ENCODE assay signal across 9 mouse cellular contexts in genomic region chr1:89576985-89577384, GRCm38 (mm10).
DNase-seq lines count a peak whose midpoint lies in the region; ATAC-seq and TF ChIP-seq lines count a peak whose summit lies in the region.
"Had no signal": no experiment of that assay in that cellular context is flagged by ENCODE, and none has a peak within 500 bp of the region (broad histone marks: within the 10 kb centered on the region; RNA-seq: fewer than 3 reads in every experiment).

No protein-coding gene starts in this region.

- TF ChIP-seq CTCF in left cerebral cortex, adult 2 months (IDR thresholded peaks at IDR 0.05) = no peak

- intact Hi-C loops in left cerebral cortex, adult 2 months (cut with DNase I) = no loop called here

- H3K4me3 ChIP-seq in hindbrain, embryonic 12.5 days = peak overlapping the region; percentile 21; the same call in 1 of the 2 replicates
- peak overlapping the region; percentile 11; the same call in 1 of the 2 replicates for H3K4me3 ChIP-seq in left cerebral cortex, adult 2 months
- H3K4me3 ChIP-seq in midbrain, embryonic 14.5 days (replicated peaks; ENCODE audit: low read depth, low read length) = peak overlapping the region; percentile 19
- H3K4me3 ChIP-seq: liver, embryonic 13.5 days had no signal

- peaks cover 55% of the 10 kb centered on the region for H3K4me1 ChIP-seq in hindbrain, embryonic 12.5 days
- H3K4me1 ChIP-seq in midbrain, embryonic 14.5 days (ENCODE audit: control insufficient read depth, insufficient read depth, low read length) = peaks cover 57% of the 10 kb centered on the region

- peak; percentile 55 for ATAC-seq in hindbrain, embryonic 12.5 days (ENCODE audit: low FRiP score)
- ATAC-seq in midbrain, embryonic 14.5 days (ENCODE audit: low FRiP score, low TSS enrichment) = peak; percentile 55

- H3K4me2 ChIP-seq in hindbrain, embryonic 12.5 days (replicated peaks) = peak overlapping the region; percentile 56
- peak overlapping the region; percentile 50 for H3K4me2 ChIP-seq in midbrain, embryonic 14.5 days (ENCODE audit: low read length)
- H3K4me2 ChIP-seq: liver, embryonic 13.5 days had no signal

- peak; percentile 55 to 80 for DNase-seq in adrenal gland, adult (ENCODE audit: inconsistent age in 2 of 2, low spot score in 1 of 2)
- DNase-seq in adrenal gland, adult 18-20 months (ENCODE audit: low spot score in 2 of 2) = no peak
- peak; percentile 80 for DNase-seq in cerebellum, adult 9-11 months
- DNase-seq in frontal cortex, adult 2 months (ENCODE audit: extremely low spot score in 1 of 2, low spot score in 1 of 2) = peak; percentile 38 to 87
- peak; percentile 45 to 60 for DNase-seq in left cerebral cortex, adult 2 months (ENCODE audit: extremely low spot score in 1 of 2, low spot score in 2 of 2)
- peak; percentile 93 for DNase-seq in midbrain, embryonic 14.5 days
- DNase-seq in testis, postnatal 10 days (ENCODE audit: low spot score) = peak; percentile 55
- DNase-seq: liver, embryonic 13.5 days had no signal

- peak overlapping the region; percentile 66 for H3K9ac ChIP-seq in hindbrain, embryonic 12.5 days
- peak overlapping the region; percentile 45 for H3K9ac ChIP-seq in midbrain, embryonic 14.5 days (replicated peaks; ENCODE audit: low read length)
- H3K9ac ChIP-seq: liver, embryonic 13.5 days had no signal

- 10% methylated on average over 4 of the region's 4 CpGs for WGBS in hindbrain, embryonic 12.5 days
- 5% methylated on average over 4 of the region's 4 CpGs for WGBS in midbrain, embryonic 14.5 days

- peaks cover under 1% of the 10 kb centered on the region; the same call in 1 of the 2 replicates for H3K27me3 ChIP-seq in hindbrain, embryonic 12.5 days
- no peaks in the 10 kb centered on the region for H3K27me3 ChIP-seq in midbrain, embryonic 14.5 days (ENCODE audit: control insufficient read depth, insufficient read depth, low read length)

- peak overlapping the region; percentile 98 for H3K27ac ChIP-seq in hindbrain, embryonic 12.5 days
- peak overlapping the region; percentile 84 for H3K27ac ChIP-seq in left cerebral cortex, adult 2 months
- peak overlapping the region; percentile 98 for H3K27ac ChIP-seq in midbrain, embryonic 14.5 days (replicated peaks; ENCODE audit: low read depth, low read length)
- H3K27ac ChIP-seq: liver, embryonic 13.5 days had no signal

- H3K36me3 ChIP-seq in hindbrain, embryonic 12.5 days = no peaks in the 10 kb centered on the region
- H3K36me3 ChIP-seq in midbrain, embryonic 14.5 days (ENCODE audit: control insufficient read depth, insufficient read depth, low read length) = no peaks in the 10 kb centered on the region
- H3K36me3 ChIP-seq: liver, embryonic 13.5 days had no signal

- no peaks in the 10 kb centered on the region for H3K9me3 ChIP-seq in hindbrain, embryonic 12.5 days (replicated peaks)
- no peaks in the 10 kb centered on the region for H3K9me3 ChIP-seq in midbrain, embryonic 14.5 days (ENCODE audit: control insufficient read depth, low read length)
- H3K9me3 ChIP-seq: liver, embryonic 13.5 days had no signal

Comparison
In these comparisons a context has a peak if more than half of its experiments do, and no peak if none do; other contexts are left out.
1. DNase-seq: peak in adrenal gland, adult (2 of 2), cerebellum, adult 9-11 months (single experiment), frontal cortex, adult 2 months (2 of 2), left cerebral cortex, adult 2 months (2 of 2), midbrain, embryonic 14.5 days (single experiment) and testis, postnatal 10 days (single experiment); none in adrenal gland, adult 18-20 months (0 of 2).
2. Peak in every context shown above with its lines, with median percentiles within 50 percentile points of each other: H3K27ac ChIP-seq and H3K4me3 ChIP-seq.